Mouse (Mus musculus) liver, embryonic 12.5 days (tissue): Measurements from ENCODE around the gene Trak1. TPM values are rescaled to one million over a fixed set of nuclear protein-coding genes. Genes with fewer than 3 reads are reported as not detected.

Experiments used
- ATAC-seq: fragments of 200-750 bp; cut with Nextera tagmentation; 2 replicates; pipeline ENCODE4 v1.8.0; 2017; ENCODE audit warnings: moderate number of reproducible peaks, mild to moderate bottlenecking, moderate library complexity
- H3K27ac ChIP-seq: fragments of 300-500 bp; sonication (generic); 2 replicates; pipeline ENCODE4 v1.5.1; 2016; ENCODE audit warnings: mild to moderate bottlenecking
- H3K27me3 ChIP-seq: fragments of 300-500 bp; sonication (generic); replicated peaks from 2 replicates; pipeline ENCODE4 v1.6.1; 2016; ENCODE audit warnings: mild to moderate bottlenecking, moderate library complexity
- H3K36me3 ChIP-seq: fragments of 300-500 bp; sonication (generic); 2 replicates; pipeline ENCODE4 v1.6.1; 2016; ENCODE audit warnings: mild to moderate bottlenecking, moderate library complexity
- H3K4me1 ChIP-seq: fragments of 300-500 bp; sonication (generic); 2 replicates; pipeline ENCODE4 v1.6.1; 2016
- H3K4me2 ChIP-seq: fragments of 300-500 bp; sonication (generic); 2 replicates; pipeline ENCODE4 v1.6.1; 2016; ENCODE audit warnings: mild to moderate bottlenecking, moderate library complexity
- H3K4me3 ChIP-seq: fragments of 300-500 bp; sonication (generic); 2 replicates; pipeline ENCODE4 v1.5.1; 2016; ENCODE audit warnings: mild to moderate bottlenecking, moderate library complexity
- H3K9ac ChIP-seq: fragments of 300-500 bp; sonication (generic); 2 replicates; pipeline ENCODE4 v1.6.1; 2016; ENCODE audit warnings: mild to moderate bottlenecking, moderate library complexity
- H3K9me3 ChIP-seq: fragments of 300-500 bp; sonication (generic); replicated peaks from 2 replicates; pipeline ENCODE4 v1.6.1; 2016; ENCODE audit warnings: mild to moderate bottlenecking, moderate library complexity
- WGBS: fragments of 180-500 bp; shearing (Covaris S2); methylation state at CpG from one replicate; pipeline ENCODE4 v1.1.7; 2016; ENCODE audit not compliant: insufficient replicate concordance; 5-methylcytosine and 5-hydroxymethylcytosine counted together
- polyA plus RNA-seq: library from polyadenylated mRNA; unstranded; fragments of >200 nt; fragmentation: Nextera tagmentation; extraction: Ambion mirVana; gene quantifications from 2 replicates; pipeline ENCODE4 v1.2.1, GENCODE M21; 2016

Gene Trak1
- polyA plus RNA-seq, 1 experiment from 2014 or later, result 11.0 TPM

DNA sequence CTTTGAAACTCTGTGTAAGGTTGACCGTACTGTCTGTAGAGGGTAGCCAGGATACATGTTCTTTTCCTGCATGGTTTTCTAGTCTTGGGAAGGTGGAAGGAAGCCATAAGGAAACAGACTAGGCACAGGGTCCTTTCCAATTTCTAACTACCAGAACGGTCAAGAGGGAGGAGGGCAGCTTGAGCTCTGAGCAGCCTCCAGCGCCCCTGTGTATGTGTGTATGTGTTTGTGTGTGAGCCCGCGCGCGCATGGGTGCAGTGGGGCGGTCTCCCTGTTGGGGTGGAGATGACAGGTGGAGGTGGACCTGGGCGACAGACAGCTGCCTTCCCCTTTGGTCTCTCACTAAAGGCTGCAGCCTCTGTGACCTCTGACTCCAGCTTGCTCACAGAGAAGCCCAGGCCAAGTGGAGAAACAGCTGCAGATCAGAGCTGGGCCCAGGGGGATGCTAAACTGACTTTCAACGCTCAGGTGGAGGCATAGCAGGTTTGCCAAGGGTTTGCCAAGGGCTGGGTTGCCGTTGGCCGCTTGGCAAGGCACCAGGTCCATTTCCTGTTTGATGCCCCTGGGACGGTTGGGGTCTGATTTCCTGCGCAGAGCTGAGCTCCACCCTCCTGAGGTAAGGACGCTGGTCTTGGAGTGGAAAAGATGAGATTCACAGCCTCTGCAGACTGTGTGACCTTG, 1.2 kb downstream of the Trak1 start:
- Histone ChIP-seq H3K27me3 (peaks cover 38% of the 10 kb centered on the region), H3K9me3 (no peaks in the 10 kb centered on the region), H3K27ac (no peak overlapping the region), H3K9ac (peak overlapping the region; percentile 85), H3K36me3 (no peaks in the 10 kb centered on the region), H3K4me3 (peak overlapping the region; percentile 77), H3K4me2 (peak overlapping the region; percentile 99), H3K4me1 (peaks cover 42% of the 10 kb centered on the region)
- ATAC-seq, result no peak
- WGBS, result 31% methylated on average over 15 of the region's 15 CpGs

DNA sequence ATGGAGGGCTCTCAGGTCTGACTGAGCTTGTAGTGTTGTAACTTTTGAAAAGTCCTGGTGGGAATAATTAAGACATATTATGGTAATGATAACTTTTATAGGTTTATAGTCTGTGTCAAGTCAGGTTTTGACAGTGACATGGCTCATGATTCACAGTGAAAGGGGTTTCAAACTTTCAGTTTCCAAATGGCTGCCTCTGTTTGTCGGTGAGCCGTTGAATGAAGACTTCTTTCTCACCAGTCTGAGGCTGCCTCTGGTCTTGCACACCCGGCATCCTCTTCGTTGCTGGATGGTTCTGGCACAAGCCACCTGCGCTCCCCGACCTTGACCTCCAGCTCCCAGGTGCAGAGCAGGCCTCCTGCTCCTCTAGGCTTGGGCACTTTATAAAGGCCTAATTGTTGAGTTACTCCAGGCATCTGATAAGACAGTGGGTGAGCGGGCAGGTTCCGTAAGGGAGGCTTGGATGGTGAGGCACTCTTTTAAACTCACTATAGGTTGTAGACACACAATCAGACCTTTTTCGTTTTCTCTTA, 2.0 kb downstream of the Trak1 start:
- peaks cover 46% of the 10 kb centered on the region for H3K4me1 ChIP-seq
- 81% methylated on average over 9 of the region's 9 CpGs for WGBS
- ATAC-seq, result no peak

DNA sequence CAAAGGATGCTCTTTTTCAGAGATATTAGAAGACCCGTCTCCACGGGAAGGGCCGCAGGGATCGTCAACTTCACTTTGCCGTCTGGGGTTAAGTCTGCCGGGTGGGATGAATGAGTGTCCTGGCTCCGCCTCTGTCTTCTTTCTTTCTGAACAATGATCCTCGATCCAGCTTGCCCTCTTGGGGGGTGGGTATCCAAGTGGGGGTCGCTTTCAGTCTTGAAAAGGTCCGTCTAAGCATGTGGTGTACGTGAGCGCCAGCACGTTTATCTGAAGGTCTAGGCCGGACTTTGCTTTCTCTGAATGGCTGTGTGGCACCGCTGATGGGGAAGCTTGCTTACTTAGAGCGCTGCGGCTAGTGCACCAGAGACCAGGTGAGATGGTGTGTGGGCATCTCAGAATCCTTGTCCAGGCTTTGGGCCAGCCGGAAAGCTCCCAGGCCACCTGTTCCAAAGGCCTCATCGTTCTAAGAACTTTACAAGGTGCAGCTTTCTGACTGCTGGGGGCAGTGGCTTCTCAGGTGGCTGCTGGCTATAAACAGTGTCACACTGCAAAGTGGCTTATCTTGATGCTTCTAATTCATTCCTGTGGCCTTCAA, 2.8 kb downstream of the Trak1 start:
- no peak overlapping the region for H3K4me3 ChIP-seq
- H3K27me3 ChIP-seq, result peaks cover 23% of the 10 kb centered on the region
- H3K36me3 ChIP-seq, result no peaks in the 10 kb centered on the region
- H3K9ac ChIP-seq, result no peak overlapping the region
- no peak overlapping the region for H3K4me2 ChIP-seq
- no peaks in the 10 kb centered on the region for H3K9me3 ChIP-seq
- ATAC-seq, result no peak
- H3K27ac ChIP-seq, result no peak overlapping the region
- WGBS, result 77% methylated on average over 19 of the region's 19 CpGs
- peaks cover 46% of the 10 kb centered on the region for H3K4me1 ChIP-seq

More for the DNA sequence above, 2.0 kb downstream of the Trak1 start:
- Histone ChIP-seq H3K36me3 (no peaks in the 10 kb centered on the region), H3K27ac (no peak overlapping the region), H3K4me2 (peak overlapping the region; percentile 99; the same call in 1 of the 2 replicates), H3K9ac (no peak overlapping the region), H3K9me3 (no peaks in the 10 kb centered on the region), H3K27me3 (peaks cover 31% of the 10 kb centered on the region), H3K4me3 (no peak overlapping the region)

DNA sequence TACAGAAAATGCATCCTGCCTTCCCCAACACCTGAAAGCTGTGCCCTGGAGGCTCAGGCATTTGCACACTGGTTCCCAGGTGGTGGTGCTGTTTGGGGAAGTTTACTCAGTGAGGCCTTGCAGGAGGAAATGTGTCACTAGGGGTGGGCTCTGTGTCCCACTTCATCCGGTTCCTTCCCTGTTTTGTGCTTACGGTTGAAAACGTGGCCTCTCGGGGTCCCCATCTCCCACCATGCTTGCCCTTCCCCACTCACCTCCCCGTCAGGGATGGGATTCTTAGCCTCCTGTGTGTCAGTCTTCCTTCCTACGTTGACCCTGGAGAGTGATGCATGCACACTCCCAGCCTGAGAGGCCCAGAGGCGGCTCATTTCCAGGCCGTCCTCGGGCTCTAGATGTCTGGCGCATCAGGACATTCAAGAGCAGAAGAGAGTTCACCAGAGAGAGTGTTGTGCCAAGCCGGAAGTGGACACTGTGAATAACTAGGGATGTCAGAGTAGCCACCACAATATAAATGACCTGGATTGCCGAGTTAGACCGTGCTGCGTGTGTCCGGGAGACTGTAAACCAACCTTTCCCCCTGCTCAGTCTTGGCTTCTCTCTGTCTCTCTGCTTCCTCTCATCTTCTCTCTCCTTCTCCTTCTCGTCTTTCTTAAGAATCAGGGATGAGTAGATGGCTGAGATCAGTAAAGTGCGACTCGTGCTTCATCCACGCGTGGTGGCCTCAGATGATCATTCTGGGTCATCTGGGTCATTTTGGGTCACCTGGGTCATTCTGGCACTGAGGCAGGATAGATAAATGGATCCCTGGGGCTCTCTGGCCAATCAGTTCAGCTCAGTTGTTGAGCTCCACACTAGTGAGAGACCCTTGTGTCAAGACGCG, 4.0 kb downstream of the Trak1 start:
- no peaks in the 10 kb centered on the region for H3K9me3 ChIP-seq
- no peak for ATAC-seq
- no peaks in the 10 kb centered on the region for H3K36me3 ChIP-seq
- H3K4me3 ChIP-seq, result no peak overlapping the region
- 76% methylated on average over 22 of the region's 22 CpGs for WGBS
- H3K9ac ChIP-seq, result no peak overlapping the region
- no peak overlapping the region; the same call in 1 of the 2 replicates for H3K4me2 ChIP-seq
- H3K27me3 ChIP-seq, result peaks cover 11% of the 10 kb centered on the region
- H3K4me1 ChIP-seq, result peaks cover 49% of the 10 kb centered on the region
- no peak overlapping the region for H3K27ac ChIP-seq

DNA sequence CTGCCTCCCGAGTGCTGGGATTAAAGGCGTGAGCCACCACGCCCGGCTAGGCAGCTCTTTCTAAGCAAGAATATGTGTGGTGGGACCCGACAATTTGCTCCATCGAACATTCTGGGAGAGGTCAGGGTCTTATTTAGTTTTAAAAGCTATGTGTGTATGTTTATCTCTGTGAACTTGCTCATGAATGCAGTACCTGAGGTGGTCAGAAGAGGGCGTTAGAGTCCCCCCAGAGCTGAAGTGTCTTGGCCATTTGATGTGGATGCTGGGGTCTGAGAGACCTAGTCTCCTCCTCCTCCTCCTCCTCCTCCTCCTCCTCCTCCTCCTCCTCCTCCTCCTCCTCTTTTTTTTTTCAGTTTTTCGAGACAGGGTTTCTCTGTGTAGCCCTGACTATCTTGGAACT, 5.2 kb downstream of the Trak1 start:
- Histone ChIP-seq H3K27ac (no peak overlapping the region), H3K4me2 (no peak overlapping the region), H3K4me3 (no peak overlapping the region), H3K36me3 (0 out of 2 replicates have a peak, but pooled peaks cover 2% of the 10 kb centered on the region), H3K27me3 (no peaks in the 10 kb centered on the region), H3K4me1 (peaks cover 41% of the 10 kb centered on the region), H3K9ac (no peak overlapping the region), H3K9me3 (no peaks in the 10 kb centered on the region)
- 66% methylated on average over 8 of the region's 8 CpGs for WGBS
- ATAC-seq, result no peak

DNA sequence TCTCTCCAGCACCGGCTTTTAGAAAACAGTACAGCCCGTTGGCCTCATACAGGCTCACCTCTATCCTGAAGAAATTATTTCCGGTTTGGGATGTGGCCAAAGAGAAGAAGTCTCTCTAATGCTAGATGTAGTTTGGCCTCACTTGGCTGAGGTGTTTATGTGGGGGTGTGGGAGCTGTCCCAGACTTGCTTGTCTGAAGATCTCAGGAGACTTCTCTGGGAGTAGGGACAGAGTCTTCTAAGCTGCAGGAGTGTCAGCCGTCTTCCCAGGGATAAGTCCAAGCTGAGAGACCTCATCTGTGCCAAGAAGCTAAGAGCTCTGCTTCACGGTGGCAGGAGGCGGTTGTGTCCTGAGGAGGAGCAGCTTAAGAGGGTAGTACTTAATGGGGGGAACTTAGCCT, 5.8 kb downstream of the Trak1 start:
- H3K4me2 ChIP-seq, result no peak overlapping the region
- no peaks in the 10 kb centered on the region for H3K27me3 ChIP-seq
- H3K4me1 ChIP-seq, result peaks cover 37% of the 10 kb centered on the region
- 78% methylated on average over 6 of the region's 6 CpGs for WGBS
- no peak overlapping the region for H3K27ac ChIP-seq
- no peak overlapping the region for H3K4me3 ChIP-seq
- no peak overlapping the region for H3K9ac ChIP-seq
- 0 out of 2 replicates have a peak, but pooled peaks cover 2% of the 10 kb centered on the region for H3K36me3 ChIP-seq
- no peak for ATAC-seq
- H3K9me3 ChIP-seq, result no peaks in the 10 kb centered on the region

DNA sequence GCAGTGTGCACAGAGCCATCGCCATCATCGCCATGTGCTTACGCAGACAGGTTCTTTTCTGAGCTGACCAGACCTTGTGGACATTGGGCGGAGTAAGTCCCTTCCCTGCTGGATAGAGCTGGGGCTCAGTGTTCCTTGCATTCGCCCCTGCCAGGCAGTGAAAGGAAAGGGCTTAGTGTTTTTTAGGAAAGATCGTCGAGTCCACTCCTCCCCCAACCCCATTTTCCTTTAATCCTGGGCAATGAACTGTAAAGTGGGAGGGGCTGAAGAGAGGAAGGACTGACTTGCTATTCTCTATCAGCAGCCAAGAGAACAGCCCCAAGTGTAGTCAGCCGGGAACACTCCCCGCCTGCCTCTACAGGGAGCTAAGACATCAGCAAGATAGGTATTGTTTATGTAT, 6.4 kb downstream of the Trak1 start:
- Histone ChIP-seq H3K27ac (no peak overlapping the region), H3K4me2 (no peak overlapping the region), H3K9me3 (no peaks in the 10 kb centered on the region), H3K4me1 (peaks cover 33% of the 10 kb centered on the region), H3K9ac (no peak overlapping the region), H3K36me3 (0 out of 2 replicates have a peak, but pooled peaks cover 2% of the 10 kb centered on the region), H3K27me3 (no peaks in the 10 kb centered on the region), H3K4me3 (no peak overlapping the region)
- ATAC-seq, result no peak
- 67% methylated on average over 9 of the region's 9 CpGs for WGBS

DNA sequence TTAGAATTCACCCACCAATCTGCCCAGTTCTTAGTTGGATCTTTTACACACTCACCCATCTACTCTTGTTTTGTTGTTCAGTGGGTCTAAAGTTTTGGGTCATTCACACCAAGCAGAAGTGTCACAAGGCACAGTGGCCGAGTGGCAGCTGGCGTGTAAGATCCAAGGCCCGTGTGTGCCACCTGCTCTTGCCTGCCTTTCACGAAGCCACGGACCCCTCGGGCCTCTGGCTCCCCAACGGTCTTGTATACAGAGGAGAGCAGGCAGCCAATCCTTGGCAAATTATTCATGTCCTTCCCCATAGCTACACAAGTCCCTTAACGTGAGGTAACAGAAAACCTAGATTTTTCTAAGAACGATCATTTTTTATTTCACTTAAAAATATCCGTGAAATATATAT, 7.2 kb downstream of the Trak1 start:
- Histone ChIP-seq H3K27ac (no peak overlapping the region), H3K9me3 (no peaks in the 10 kb centered on the region), H3K4me3 (no peak overlapping the region), H3K36me3 (0 out of 2 replicates have a peak, but pooled peaks cover 2% of the 10 kb centered on the region), H3K4me1 (peaks cover 30% of the 10 kb centered on the region), H3K9ac (no peak overlapping the region), H3K27me3 (no peaks in the 10 kb centered on the region), H3K4me2 (no peak overlapping the region)
- no peak for ATAC-seq
- WGBS, result 79% methylated on average over 10 of the region's 10 CpGs

DNA sequence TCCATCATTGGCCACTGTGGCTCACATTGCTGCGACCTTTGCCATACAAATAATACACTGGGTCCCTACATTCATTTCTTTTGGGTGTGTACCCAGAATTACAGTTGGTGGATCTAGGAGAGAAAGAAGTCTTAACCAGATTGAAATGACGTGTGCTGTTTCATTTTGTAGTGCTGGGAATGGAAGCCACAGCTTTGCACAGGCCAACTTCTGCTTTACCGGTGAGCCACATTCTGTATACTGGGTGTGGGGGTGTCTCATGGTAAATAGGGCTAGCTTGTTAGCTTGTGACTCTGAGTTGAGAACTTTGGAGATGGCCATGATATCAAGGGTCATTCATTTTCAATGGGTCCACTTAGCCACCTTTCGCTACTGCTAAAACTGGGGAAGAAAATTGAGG, 8.2 kb downstream of the Trak1 start:
- no peaks in the 10 kb centered on the region for H3K9me3 ChIP-seq
- no peak overlapping the region for H3K4me2 ChIP-seq
- H3K9ac ChIP-seq, result no peak overlapping the region
- 70% methylated on average over 4 of the region's 4 CpGs for WGBS
- H3K27me3 ChIP-seq, result no peaks in the 10 kb centered on the region
- ATAC-seq, result no peak
- H3K4me1 ChIP-seq, result peaks cover 22% of the 10 kb centered on the region; the same call in 1 of the 2 replicates
- no peak overlapping the region for H3K4me3 ChIP-seq
- no peak overlapping the region for H3K27ac ChIP-seq
- H3K36me3 ChIP-seq, result 0 out of 2 replicates have a peak, but pooled peaks cover 2% of the 10 kb centered on the region

DNA sequence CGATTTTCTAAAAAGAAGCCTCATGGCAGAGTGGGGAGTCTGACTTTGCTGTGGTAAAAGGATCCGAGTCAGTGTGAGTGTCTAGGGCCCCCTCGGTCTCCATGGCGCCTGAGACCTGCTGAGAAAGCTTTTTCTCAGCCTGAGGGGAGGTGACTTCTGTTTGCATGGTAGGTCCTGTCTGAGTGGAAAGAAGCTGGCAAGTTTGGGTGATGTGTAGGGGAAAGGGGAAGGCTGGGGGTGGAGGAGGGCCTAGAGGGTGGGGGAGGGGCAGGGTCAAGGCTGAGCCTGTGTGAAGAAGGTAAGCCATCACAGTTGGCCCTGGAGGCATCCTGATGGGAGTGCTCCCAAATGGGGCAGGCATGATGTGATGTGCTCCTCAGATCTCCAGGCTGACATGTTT, 12.0 kb downstream of the Trak1 start:
- H3K27me3 ChIP-seq, result no peaks in the 10 kb centered on the region
- H3K9ac ChIP-seq, result no peak overlapping the region
- 0 out of 2 replicates have a peak, but pooled peaks cover 2% of the 10 kb centered on the region for H3K36me3 ChIP-seq
- no peak for ATAC-seq
- no peak overlapping the region for H3K4me2 ChIP-seq
- H3K27ac ChIP-seq, result no peak overlapping the region
- WGBS, result 69% methylated on average over 4 of the region's 4 CpGs
- no peak overlapping the region for H3K4me3 ChIP-seq
- H3K4me1 ChIP-seq, result peaks cover 33% of the 10 kb centered on the region
- no peaks in the 10 kb centered on the region for H3K9me3 ChIP-seq

DNA sequence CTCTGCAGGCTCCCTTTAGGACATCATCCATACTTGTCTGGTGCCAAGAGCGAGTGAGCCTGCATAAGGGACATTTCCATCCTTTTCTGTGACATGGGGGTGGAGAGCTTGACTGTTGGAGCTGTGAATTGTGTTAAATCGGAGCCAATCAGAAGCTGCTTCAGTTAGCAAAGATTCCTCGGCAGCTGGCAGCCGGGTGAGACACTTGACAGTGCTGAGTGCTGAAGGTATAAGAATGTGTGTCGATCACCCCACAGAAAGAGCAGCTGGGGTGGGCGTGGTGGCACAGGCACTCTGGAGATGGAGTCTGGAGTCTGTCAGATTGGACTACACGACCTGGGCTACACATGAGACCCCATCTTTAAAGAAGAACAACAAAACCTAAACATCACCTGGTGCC, 13.2 kb downstream of the Trak1 start:
- Histone ChIP-seq H3K9me3 (no peaks in the 10 kb centered on the region), H3K4me2 (no peak overlapping the region), H3K27ac (no peak overlapping the region), H3K36me3 (0 out of 2 replicates have a peak, but pooled peaks cover 2% of the 10 kb centered on the region), H3K9ac (no peak overlapping the region), H3K27me3 (no peaks in the 10 kb centered on the region), H3K4me1 (peaks cover 45% of the 10 kb centered on the region), H3K4me3 (no peak overlapping the region)
- 73% methylated on average over 7 of the region's 7 CpGs for whole genome bisulfite sequencing
- no peak for ATAC-seq
